Mouse (Mus musculus) midbrain, postnatal 0 days (tissue): ENCODE data around the gene Ccndbp1. TPM values are rescaled to one million over a fixed set of nuclear protein-coding genes. Genes with fewer than 3 reads are reported as not detected.

Source experiments
- ATAC-seq: fragments of 200-750 bp; cut with Nextera tagmentation; 2 replicates; pipeline ENCODE4 v1.8.0; 2017; ENCODE audit warnings: moderate number of reproducible peaks, mild to moderate bottlenecking, moderate TSS enrichment, moderate library complexity; ENCODE audit not compliant: low FRiP score
- DNase-seq: peaks from one replicate; pipeline ENCODE4 v3.0.0-alpha.2; 2015; ENCODE audit warnings: low spot score
- H3K27ac ChIP-seq: fragments of 300-500 bp; sonication (generic); 2 replicates; pipeline ENCODE4 v1.5.1; 2014; ENCODE audit warnings: low read depth, mild to moderate bottlenecking, low read length, mixed read lengths
- H3K27me3 ChIP-seq: fragments of 300-500 bp; sonication (generic); 2 replicates; pipeline ENCODE4 v1.6.1; 2014; ENCODE audit warnings: low read length, control low read depth, mixed read lengths; ENCODE audit not compliant: insufficient read depth
- H3K36me3 ChIP-seq: fragments of 300-500 bp; sonication (generic); 2 replicates; pipeline ENCODE4 v1.6.1; 2014; ENCODE audit warnings: low read length, control low read depth, mixed read lengths; ENCODE audit not compliant: insufficient read depth
- H3K4me1 ChIP-seq: fragments of 300-500 bp; sonication (generic); 2 replicates; pipeline ENCODE4 v1.6.1; 2014; ENCODE audit warnings: mild to moderate bottlenecking, control low read depth, antibody characterized with exemption, low read length, mixed read lengths; ENCODE audit not compliant: insufficient read depth
- H3K4me2 ChIP-seq: fragments of 300-500 bp; sonication (generic); 2 replicates; pipeline ENCODE4 v1.6.1; 2014; ENCODE audit warnings: low read depth, mild to moderate bottlenecking, low read length, mixed read lengths; ENCODE audit not compliant: poor library complexity, severe bottlenecking
- H3K4me3 ChIP-seq: fragments of 300-500 bp; sonication (generic); 2 replicates; pipeline ENCODE4 v1.5.1; 2014; ENCODE audit warnings: low read depth, mild to moderate bottlenecking, low read length, moderate library complexity
- H3K9ac ChIP-seq: fragments of 300-500 bp; sonication (generic); replicated peaks from 2 replicates; pipeline ENCODE4 v1.6.1; 2014; ENCODE audit warnings: mild to moderate bottlenecking, low read length, moderate library complexity, mixed read lengths; ENCODE audit not compliant: poor library complexity, severe bottlenecking
- H3K9me3 ChIP-seq: fragments of 300-500 bp; sonication (generic); 2 replicates; pipeline ENCODE4 v1.6.1; 2016; ENCODE audit warnings: low read length, control low read depth
- CTCF ChIP-seq: IDR thresholded peaks from 2 replicates; pipeline ENCODE4 v1.5.1; 2016; ENCODE audit warnings: antibody characterized with exemption, mild to moderate bottlenecking
- WGBS: fragments of 180-500 bp; shearing (Covaris S2); extraction: QIAGEN DNeasy Blood & Tissue Kit; methylation state at CpG from one replicate; pipeline ENCODE4 v1.1.7; 2014; 5-methylcytosine and 5-hydroxymethylcytosine counted together
- polyA plus RNA-seq: library from polyadenylated mRNA; unstranded; fragments of >200 nt; fragmentation: Nextera tagmentation; extraction: Ambion mirVana; gene quantifications from 2 replicates; pipeline ENCODE4 v1.2.1, GENCODE M21; 2015
- total RNA-seq: library from RNA; depleted of rRNA; stranded (reverse); fragments of >200 nt; gene quantifications from 2 replicates; pipeline ENCODE4 v1.2.3, GENCODE M21; 2014

Gene Ccndbp1
- total and polyA plus RNA-seq, 2 experiments from 2014 or later = 51.9 to 77.8 TPM

GRCm38 (mm10) chr2:121041098-121041497, 32.9 kb downstream of the Ccndbp1 start:
- no peaks in the 10 kb centered on the region for H3K27me3 ChIP-seq
- H3K9ac ChIP-seq = no peak overlapping the region

DNA sequence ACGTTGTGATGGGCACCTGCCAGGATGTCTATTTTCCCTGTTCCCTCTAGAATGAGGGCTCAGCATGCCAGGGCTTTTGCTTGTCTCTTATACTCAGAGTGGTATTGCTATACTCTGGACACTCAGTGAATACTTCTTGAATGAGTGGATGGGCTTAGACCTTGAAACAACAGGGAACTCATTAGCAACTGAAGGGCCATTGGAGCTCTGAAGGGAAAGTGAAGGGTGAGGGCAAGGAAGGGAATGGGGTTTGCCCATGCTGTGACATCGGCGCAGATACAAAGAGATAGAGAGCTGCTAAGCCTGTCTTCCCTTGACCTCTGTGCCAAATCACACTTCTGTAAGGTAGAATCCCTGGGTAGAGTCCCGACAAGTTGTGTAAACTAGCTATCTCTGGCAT, 37.5 kb downstream of the Ccndbp1 start:
- no peak overlapping the region for H3K4me3 ChIP-seq
- WGBS = 78% methylated on average over 4 of the region's 4 CpGs
- H3K27ac ChIP-seq = no peak overlapping the region
- no peak for TF ChIP-seq CTCF
- no peak overlapping the region for H3K4me2 ChIP-seq
- DNase-seq = no peak
- no peaks in the 10 kb centered on the region for H3K27me3 ChIP-seq
- no peak for ATAC-seq
- no peak overlapping the region for H3K9ac ChIP-seq
- H3K36me3 ChIP-seq = no peaks in the 10 kb centered on the region
- H3K9me3 ChIP-seq = no peaks in the 10 kb centered on the region
- H3K4me1 ChIP-seq = no peaks in the 10 kb centered on the region

More at GRCm38 (mm10) chr2:121041098-121041497, 32.9 kb downstream of the Ccndbp1 start:
- Histone ChIP-seq H3K4me2 (no peak overlapping the region), H3K4me1 (no peaks in the 10 kb centered on the region), H3K36me3 (no peaks in the 10 kb centered on the region), H3K4me3 (no peak overlapping the region), H3K27ac (no peak overlapping the region), H3K9me3 (no peaks in the 10 kb centered on the region)
- 54% methylated on average over 5 of the region's 5 CpGs for WGBS
- TF ChIP-seq CTCF = peak; percentile 79
- peak; percentile 49 for DNase-seq
- no peak for ATAC-seq

DNA sequence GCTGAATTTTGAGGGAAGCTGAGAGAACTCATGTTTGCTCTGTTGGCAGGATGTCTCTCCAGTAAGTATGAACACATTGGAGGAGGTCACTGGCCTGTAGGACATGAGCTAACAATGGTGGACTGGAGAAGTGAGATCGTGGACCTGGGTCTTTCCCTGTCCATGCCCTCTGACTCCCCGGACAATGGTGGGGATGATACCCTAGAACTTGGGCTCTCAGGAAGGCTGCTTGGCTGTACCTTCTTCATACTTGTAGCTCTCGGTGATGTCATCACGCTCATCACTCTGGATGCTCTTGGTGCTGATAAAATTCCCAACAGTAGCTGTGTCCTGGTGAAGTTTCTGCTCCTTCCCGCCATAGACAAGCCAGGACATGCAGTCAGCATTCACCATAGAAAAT, 44.0 kb downstream of the Ccndbp1 start:
- H3K9ac ChIP-seq = no peak overlapping the region
- H3K4me2 ChIP-seq = no peak overlapping the region
- no peaks in the 10 kb centered on the region for H3K4me1 ChIP-seq
- H3K4me3 ChIP-seq = no peak overlapping the region
- H3K36me3 ChIP-seq = no peaks in the 10 kb centered on the region
- DNase-seq (no peak), ATAC-seq (no peak)
- WGBS = 86% methylated on average over 5 of the region's 5 CpGs
- H3K9me3 ChIP-seq = no peaks in the 10 kb centered on the region
- TF ChIP-seq CTCF = no peak
- H3K27ac ChIP-seq = no peak overlapping the region
- H3K27me3 ChIP-seq = no peaks in the 10 kb centered on the region

- H3K4me1 ChIP-seq = no peaks in the 10 kb centered on the region
- ATAC-seq (no peak), DNase-seq (no peak)
- no peaks in the 10 kb centered on the region for H3K27me3 ChIP-seq
- H3K9ac ChIP-seq = no peak overlapping the region
- H3K9me3 ChIP-seq = no peaks in the 10 kb centered on the region
- no peak overlapping the region for H3K27ac ChIP-seq
- H3K4me2 ChIP-seq = no peak overlapping the region
- no peak overlapping the region for H3K4me3 ChIP-seq
- 77% methylated on average over 2 of the region's 2 CpGs for WGBS
- TF ChIP-seq CTCF = no peak
- no peaks in the 10 kb centered on the region for H3K36me3 ChIP-seq
Measured at GRCm38 (mm10) chr2:121054060-121054459, 45.9 kb downstream of the Ccndbp1 start.

DNA sequence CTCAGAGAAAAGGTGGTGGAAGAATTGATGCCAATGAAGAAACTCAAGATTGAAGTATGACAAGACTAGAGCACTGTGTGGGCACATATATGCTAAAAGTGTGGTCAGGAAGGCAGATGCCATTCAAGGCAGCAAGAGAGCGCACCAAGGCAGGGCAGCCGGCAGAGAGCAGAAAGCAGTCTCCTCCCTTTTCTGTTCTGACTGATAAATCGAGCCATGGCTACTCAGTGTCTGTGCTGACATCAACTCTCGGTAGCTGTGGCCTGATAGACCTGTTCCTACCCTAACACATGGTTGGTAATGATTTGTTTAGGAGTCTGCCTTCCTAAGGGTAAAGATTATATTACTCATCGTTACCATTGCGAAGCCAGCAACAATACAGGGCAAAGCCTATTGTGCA, 47.7 kb downstream of the Ccndbp1 start:
- Histone ChIP-seq H3K9me3 (no peaks in the 10 kb centered on the region), H3K4me3 (no peak overlapping the region), H3K9ac (no peak overlapping the region), H3K4me1 (no peaks in the 10 kb centered on the region), H3K27me3 (no peaks in the 10 kb centered on the region), H3K4me2 (no peak overlapping the region), H3K36me3 (no peaks in the 10 kb centered on the region), H3K27ac (no peak overlapping the region)
- WGBS = 92% methylated on average over 6 of the region's 6 CpGs
- no peak for DNase-seq
- ATAC-seq = no peak
- no peak for TF ChIP-seq CTCF

DNA sequence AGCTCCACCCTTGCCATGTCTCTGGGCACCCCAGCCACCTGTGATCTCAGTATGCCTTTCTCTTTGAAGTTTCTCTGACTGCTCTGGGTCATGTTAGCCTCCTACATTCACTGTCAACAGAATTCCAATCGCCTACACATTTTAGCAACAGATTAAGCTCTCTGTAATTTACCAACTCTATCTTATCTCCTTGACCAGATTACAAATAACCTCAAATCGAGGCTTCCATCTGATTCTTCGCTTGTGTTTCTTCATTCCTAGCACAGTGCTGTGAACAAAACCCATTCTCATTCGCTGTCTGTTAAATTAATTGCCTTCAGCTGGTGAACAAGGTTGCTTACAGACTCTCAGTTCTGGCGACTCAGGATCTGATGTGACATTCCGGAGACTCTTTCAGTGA, 49.8 kb downstream of the Ccndbp1 start:
- Histone ChIP-seq H3K27me3 (no peaks in the 10 kb centered on the region), H3K9ac (no peak overlapping the region), H3K36me3 (no peaks in the 10 kb centered on the region), H3K4me1 (no peaks in the 10 kb centered on the region), H3K27ac (no peak overlapping the region), H3K4me3 (no peak overlapping the region), H3K4me2 (no peak overlapping the region), H3K9me3 (no peaks in the 10 kb centered on the region)
- no peak for TF ChIP-seq CTCF
- ATAC-seq (no peak), DNase-seq (no peak)
- WGBS = 74% methylated on average over 6 of the region's 6 CpGs
